Mouse (Mus musculus) cortical plate, adult 2 months (tissue): ENCODE data around the gene Alyref. TPM values are rescaled to one million over a fixed set of nuclear protein-coding genes. Genes with fewer than 3 reads are reported as not detected.

Experiments used
- H3K27ac ChIP-seq: fragments of 200-500 bp; 2 replicates; pipeline ENCODE4 v1.5.1; 2012; ENCODE audit warnings: low read length, control low read depth, inconsistent platforms; ENCODE audit not compliant: insufficient read depth
- H3K4me1 ChIP-seq: fragments of 200-500 bp; 2 replicates; pipeline ENCODE4 v1.6.1; 2011; ENCODE audit warnings: low read length; ENCODE audit not compliant: control insufficient read depth, insufficient read depth
- H3K4me3 ChIP-seq: fragments of 200-500 bp; 2 replicates; pipeline ENCODE4 v1.5.1; 2011; ENCODE audit warnings: mild to moderate bottlenecking, low read length, control low read depth; ENCODE audit not compliant: insufficient read depth
- CTCF ChIP-seq: fragments of 200-500 bp; IDR thresholded peaks from 2 replicates; pipeline ENCODE4 v1.5.1; 2011; ENCODE audit warnings: mild to moderate bottlenecking, control low read depth, low read length; ENCODE audit not compliant: insufficient read depth; ENCODE audit errors: extremely low read depth
- POLR2A ChIP-seq: fragments of 200-500 bp; IDR thresholded peaks from 2 replicates; pipeline ENCODE4 v1.6.1; 2011; ENCODE audit warnings: mild to moderate bottlenecking, low read length, control low read depth; ENCODE audit not compliant: insufficient read depth; ENCODE audit errors: extremely low read depth
- polyA plus RNA-seq: library from polyadenylated mRNA; depleted of rRNA; stranded (reverse); fragments of >200 nt; gene quantifications from 2 replicates; pipeline ENCODE4 v1.2.3, GENCODE M21; 2012

Gene Alyref
- polyA plus RNA-seq, 1 experiment = 42.1 TPM

DNA sequence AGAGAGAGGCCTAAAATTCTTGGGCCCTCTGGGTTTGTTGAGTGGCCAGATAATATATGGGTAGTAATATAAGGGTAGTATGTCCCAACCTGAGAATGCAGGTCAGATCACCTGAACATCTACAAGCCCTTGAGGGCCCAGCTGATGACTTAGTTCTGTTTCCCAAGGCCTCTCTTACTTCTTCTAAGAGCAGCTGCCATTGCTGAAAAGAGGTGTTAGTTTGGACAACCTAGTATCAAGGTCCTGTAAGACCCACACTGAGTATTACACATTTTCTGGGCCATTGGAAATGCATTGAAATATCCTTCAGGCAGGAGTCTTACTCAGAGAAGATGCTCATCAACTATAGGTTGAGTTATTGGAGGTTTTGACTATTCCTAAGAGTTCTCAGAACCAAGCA, 22.2 kb downstream of the Alyref start:
- no peak overlapping the region for H3K4me3 ChIP-seq
- peaks cover 8% of the 10 kb centered on the region; the same call in 1 of the 2 replicates for H3K4me1 ChIP-seq
- no peak overlapping the region for H3K27ac ChIP-seq
- no peak for TF ChIP-seq CTCF
- TF ChIP-seq POLR2A = no peak

GRCm38 (mm10) chr11:120575046-120575445, 23.1 kb downstream of the Alyref start:
- Histone ChIP-seq H3K27ac (no peak overlapping the region), H3K4me1 (peaks cover 6% of the 10 kb centered on the region; the same call in 1 of the 2 replicates)
- no peak for TF ChIP-seq CTCF

GRCm38 (mm10) chr11:120574278-120574600, 23.9 kb downstream of the Alyref start:
- Histone ChIP-seq H3K27ac (no peak overlapping the region), H3K4me1 (peaks cover 6% of the 10 kb centered on the region; the same call in 1 of the 2 replicates), H3K4me3 (no peak overlapping the region; the same call in 1 of the 2 replicates)
- TF ChIP-seq POLR2A (no peak), CTCF (no peak)

More at GRCm38 (mm10) chr11:120575046-120575445, 23.1 kb downstream of the Alyref start:
- H3K4me3 ChIP-seq = no peak overlapping the region

- H3K27ac ChIP-seq = peak overlapping the region; percentile 68
- peaks cover 6% of the 10 kb centered on the region; the same call in 1 of the 2 replicates for H3K4me1 ChIP-seq
- H3K4me3 ChIP-seq = peak overlapping the region; percentile 87
- TF ChIP-seq POLR2A (no peak), CTCF (no peak)
Measured at GRCm38 (mm10) chr11:120573585-120574277, 24.4 kb downstream of the Alyref start.

DNA sequence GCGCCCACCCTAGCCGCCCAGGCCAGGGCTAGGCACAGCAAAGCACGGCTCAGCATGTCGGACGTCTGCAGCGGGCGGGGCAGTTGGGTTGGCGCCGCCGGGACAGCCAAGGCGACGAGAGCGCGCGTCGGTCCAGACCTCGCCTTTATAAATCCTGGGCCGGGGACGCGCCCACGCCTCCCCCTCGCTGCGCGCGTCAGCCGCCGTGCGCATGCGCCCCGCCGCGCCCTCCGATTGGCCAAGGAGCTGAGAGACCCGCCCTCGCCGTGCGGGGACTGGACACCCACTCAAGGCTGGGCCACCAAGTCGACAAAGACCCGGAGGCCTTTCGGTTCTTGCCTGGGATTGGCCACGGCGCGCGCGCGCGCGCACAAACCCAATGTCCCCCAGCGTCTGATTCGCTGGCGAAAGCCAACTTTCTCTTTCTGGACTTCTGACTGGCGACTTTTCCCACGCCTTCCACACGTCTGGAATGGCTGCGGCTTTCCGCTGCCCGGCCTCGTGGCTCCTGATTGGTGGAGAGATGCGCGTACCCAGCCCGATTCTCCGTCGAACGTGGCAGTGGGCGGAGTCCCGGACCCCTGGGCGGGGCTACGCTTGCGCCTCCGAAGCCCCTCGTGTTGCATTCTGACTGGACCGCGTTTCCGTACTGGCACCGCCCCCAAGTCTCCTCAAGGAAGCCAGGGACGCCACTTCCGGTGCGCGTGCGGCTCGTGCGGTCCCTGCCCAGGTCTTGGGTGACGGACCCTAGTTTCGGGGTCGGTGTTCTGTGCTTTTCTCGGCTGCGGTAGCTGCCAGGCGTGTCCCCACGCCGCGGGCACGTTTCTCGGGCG, 25.2 kb downstream of the Alyref start, which contains the start of gene P4hb:
Gene P4hb, minus strand, starts transcription at position 502 of the 833 bp plus-strand sequence.
- TF ChIP-seq CTCF (no peak), POLR2A (peak; percentile 94)
- peak within 1 kb of the TSS; percentile 87 for H3K4me3 ChIP-seq

GRCm38 (mm10) chr11:120572417-120572751, 25.8 kb downstream of the Alyref start:
- TF ChIP-seq POLR2A (no peak), CTCF (no peak)
- Histone ChIP-seq H3K27ac (no peak overlapping the region), H3K4me3 (peak overlapping the region; percentile 87), H3K4me1 (peaks cover 6% of the 10 kb centered on the region; the same call in 1 of the 2 replicates)

More for the DNA sequence above, 25.2 kb downstream of the Alyref start, which contains the start of gene P4hb:
- H3K4me1 ChIP-seq = peaks cover 6% of the 10 kb centered on the region; the same call in 1 of the 2 replicates
- peak within 1 kb of the TSS; percentile 68 for H3K27ac ChIP-seq

DNA sequence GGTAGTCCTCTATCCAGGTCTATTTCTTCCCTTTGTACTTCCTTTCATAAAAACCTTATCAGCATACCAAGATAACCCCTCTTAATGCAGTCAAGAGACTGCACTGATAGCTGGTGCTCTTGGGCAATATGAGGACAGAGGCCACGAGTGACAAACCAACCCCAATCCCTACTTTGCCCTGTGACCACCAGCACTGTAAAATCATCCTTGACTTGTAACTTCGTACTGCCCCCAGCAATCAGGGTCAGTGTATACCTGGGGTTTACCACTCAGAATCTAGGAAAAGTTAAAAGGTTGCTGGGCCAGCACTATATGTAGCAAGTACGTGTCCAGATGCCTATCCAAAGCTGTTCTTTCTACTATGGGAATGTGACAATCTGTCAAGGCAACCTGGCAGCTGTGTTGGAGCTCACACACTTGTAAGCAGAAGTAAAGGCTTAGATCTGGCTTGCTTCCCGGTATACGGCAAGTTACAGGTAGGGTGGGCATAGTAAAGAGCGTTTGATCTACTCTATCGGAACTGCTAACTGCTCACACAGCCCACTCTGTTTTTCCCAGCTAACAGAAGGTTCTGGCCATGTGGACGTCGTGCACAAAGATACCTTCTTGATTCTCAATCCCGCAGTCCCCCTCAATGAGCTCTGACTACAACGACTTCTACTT, 26.3 kb downstream of the Alyref start:
- no peak overlapping the region for H3K27ac ChIP-seq
- H3K4me3 ChIP-seq = peak overlapping the region; percentile 87
- no peak for TF ChIP-seq POLR2A
- no peak for TF ChIP-seq CTCF
- peaks cover 6% of the 10 kb centered on the region; the same call in 1 of the 2 replicates for H3K4me1 ChIP-seq

DNA sequence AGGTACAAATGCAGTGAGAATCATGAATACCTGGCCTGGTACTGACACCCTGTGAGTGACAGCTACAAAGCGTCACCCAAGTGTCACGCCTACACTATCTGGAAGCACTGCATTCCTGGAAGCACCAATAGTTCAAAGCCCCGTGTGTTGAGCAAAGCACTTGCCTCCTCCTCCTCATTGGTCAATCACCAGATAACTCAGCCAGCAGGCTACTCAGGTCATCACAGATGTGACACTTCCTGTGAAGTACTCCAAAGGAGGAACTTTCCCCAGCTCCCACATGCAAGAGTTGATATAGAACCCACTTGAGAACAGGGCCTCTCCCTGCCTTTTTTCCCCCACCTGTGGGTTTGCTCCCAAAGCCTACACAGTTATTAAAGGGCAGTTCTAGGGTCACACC, 27.0 kb downstream of the Alyref start:
- H3K4me1 ChIP-seq = peaks cover 6% of the 10 kb centered on the region; the same call in 1 of the 2 replicates
- TF ChIP-seq POLR2A (no peak), CTCF (no peak)
- H3K27ac ChIP-seq = no peak overlapping the region
- no peak overlapping the region for H3K4me3 ChIP-seq

DNA sequence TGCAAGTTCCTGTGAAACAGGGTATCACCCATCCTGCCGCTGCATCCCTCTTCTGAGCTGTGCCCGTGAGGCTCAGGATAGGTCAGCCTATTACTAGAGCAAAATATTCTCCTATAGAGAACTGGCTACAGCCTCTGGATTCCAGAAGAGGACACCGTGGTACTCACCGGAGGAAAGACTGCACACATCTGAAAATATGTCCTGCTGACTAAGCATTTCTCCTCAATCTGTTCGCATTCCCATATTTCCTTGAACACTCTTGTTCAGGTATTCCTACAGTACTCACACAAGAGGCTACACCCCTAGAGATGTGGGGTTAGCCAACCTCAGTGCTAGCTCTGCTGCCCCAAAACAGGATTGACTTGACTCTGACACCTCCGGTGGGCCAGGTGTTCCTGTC, 29.8 kb downstream of the Alyref start:
- TF ChIP-seq CTCF (no peak), POLR2A (no peak)

GRCm38 (mm10) chr11:120565114-120565513, 33.1 kb downstream of the Alyref start:
- Histone ChIP-seq H3K4me3 (no peak overlapping the region), H3K27ac (no peak overlapping the region), H3K4me1 (no peaks in the 10 kb centered on the region)
- TF ChIP-seq POLR2A (no peak), CTCF (no peak)

More for the DNA sequence above, 29.8 kb downstream of the Alyref start:
- no peak overlapping the region for H3K4me3 ChIP-seq
- no peak overlapping the region for H3K27ac ChIP-seq
- H3K4me1 ChIP-seq = peaks cover 4% of the 10 kb centered on the region; the same call in 1 of the 2 replicates
